Mouse (Mus musculus): ENCODE results near the gene Anapc15.

GRCm38 (mm10) chr7:101834903-101835302, 28.6 kb upstream of the Anapc15 start:
- no peak for TF ChIP-seq GATA1 (IDR thresholded peaks at IDR 0.05; ENCODE audit: low read length)
- TF ChIP-seq TAL1 (IDR thresholded peaks at IDR 0.05; ENCODE audit: low read length) = no peak

Data from erythroblast, embryonic 14.5 days (primary cell).